Mouse (Mus musculus): Measurements from ENCODE around the gene Paxbp1. TPM values are rescaled to one million over a fixed set of nuclear protein-coding genes. Genes with fewer than 3 reads are reported as not detected.

The Paxbp1 gene
- total and polyA plus RNA-seq, 2 experiments from 2014 or later, result 27.1 to 54.0 TPM

DNA sequence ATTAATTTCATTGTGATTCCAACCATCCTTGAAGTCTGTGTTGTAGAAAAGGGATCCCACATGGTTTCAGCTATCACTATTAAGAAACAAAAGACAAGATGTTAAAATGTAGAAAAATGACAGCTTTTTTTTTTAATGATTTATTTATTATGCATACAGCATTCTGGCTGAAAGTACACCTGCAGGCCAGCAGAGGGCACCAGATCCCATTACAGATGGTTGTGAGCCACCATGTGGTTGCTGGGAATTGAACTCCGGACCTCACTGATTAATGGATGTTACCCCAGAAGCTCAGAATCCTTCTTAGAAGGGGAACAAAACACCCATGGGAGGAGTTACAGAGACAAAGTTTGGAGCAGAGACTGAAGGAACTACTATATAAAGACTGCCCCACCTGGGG is 21.0 kb downstream of the Paxbp1 start:
- TF ChIP-seq CTCF (IDR thresholded peaks at IDR 0.05), result peak; percentile 67
- H3K4me3 ChIP-seq (ENCODE audit: low read depth, low read length), result no peak overlapping the region
- no peaks in the 10 kb centered on the region for H3K4me1 ChIP-seq (ENCODE audit: insufficient read depth, low read length)
- ATAC-seq (ENCODE audit: low FRiP score), result no peak
- no peaks in the 10 kb centered on the region for H3K27me3 ChIP-seq (ENCODE audit: insufficient read depth, low read length)
- 91% methylated on average over 1 of the region's 1 CpGs for WGBS
- H3K9me3 ChIP-seq (ENCODE audit: low read length), result no peaks in the 10 kb centered on the region
- DNase-seq (ENCODE audit: low spot score), result no peak
- no peak overlapping the region for H3K9ac ChIP-seq (replicated peaks; ENCODE audit: low read length, poor library complexity, severe bottlenecking)
- peaks cover 79% of the 10 kb centered on the region for H3K36me3 ChIP-seq (ENCODE audit: insufficient read depth, low read length)
- H3K4me2 ChIP-seq (ENCODE audit: low read depth, low read length, poor library complexity, severe bottlenecking), result no peak overlapping the region
- H3K27ac ChIP-seq (ENCODE audit: low read depth, low read length), result no peak overlapping the region

DNA sequence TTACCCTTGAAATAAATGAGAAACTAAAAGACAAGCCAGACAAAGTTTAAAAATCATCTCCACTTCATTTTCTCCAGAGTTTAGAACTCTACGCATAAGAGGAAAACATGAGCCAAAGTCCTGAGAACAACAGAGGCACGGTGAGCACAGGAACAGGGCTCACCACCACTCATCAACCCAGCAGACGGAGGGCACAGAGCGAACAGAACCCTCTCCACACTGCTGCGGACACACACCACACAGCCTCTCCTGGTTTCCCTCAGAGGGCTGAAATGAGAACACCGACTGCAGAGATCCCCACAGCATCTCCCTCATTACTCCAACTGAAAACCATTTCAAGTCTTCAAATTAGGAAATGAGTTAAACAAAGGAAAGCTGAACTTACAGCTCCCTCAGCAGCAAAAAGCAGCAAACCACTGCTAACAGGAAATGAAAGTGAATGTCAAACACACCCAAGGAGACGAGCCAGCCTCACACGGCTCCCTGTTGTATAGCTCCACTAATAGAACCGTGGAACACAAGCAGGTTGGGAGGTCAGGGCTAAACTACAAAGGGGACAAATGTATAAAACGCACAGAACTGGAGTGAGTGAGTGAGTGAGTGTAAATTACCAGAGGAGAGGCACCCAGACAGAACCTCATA is 23.4 kb downstream of the Paxbp1 start:
- no peak overlapping the region for H3K27ac ChIP-seq (ENCODE audit: low read depth, low read length)
- DNase-seq (ENCODE audit: low spot score) (no peak), ATAC-seq (ENCODE audit: low FRiP score) (no peak)
- WGBS, result 94% methylated on average over 10 of the region's 10 CpGs
- no peak overlapping the region for H3K9ac ChIP-seq (replicated peaks; ENCODE audit: low read length, poor library complexity, severe bottlenecking)
- H3K4me2 ChIP-seq (ENCODE audit: low read depth, low read length, poor library complexity, severe bottlenecking), result no peak overlapping the region
- no peak for TF ChIP-seq CTCF (IDR thresholded peaks at IDR 0.05)
- no peaks in the 10 kb centered on the region for H3K27me3 ChIP-seq (ENCODE audit: insufficient read depth, low read length)
- peaks cover 70% of the 10 kb centered on the region for H3K36me3 ChIP-seq (ENCODE audit: insufficient read depth, low read length)
- no peaks in the 10 kb centered on the region for H3K4me1 ChIP-seq (ENCODE audit: insufficient read depth, low read length)
- no peaks in the 10 kb centered on the region for H3K9me3 ChIP-seq (ENCODE audit: low read length)
- no peak overlapping the region for H3K4me3 ChIP-seq (ENCODE audit: low read depth, low read length)

DNA sequence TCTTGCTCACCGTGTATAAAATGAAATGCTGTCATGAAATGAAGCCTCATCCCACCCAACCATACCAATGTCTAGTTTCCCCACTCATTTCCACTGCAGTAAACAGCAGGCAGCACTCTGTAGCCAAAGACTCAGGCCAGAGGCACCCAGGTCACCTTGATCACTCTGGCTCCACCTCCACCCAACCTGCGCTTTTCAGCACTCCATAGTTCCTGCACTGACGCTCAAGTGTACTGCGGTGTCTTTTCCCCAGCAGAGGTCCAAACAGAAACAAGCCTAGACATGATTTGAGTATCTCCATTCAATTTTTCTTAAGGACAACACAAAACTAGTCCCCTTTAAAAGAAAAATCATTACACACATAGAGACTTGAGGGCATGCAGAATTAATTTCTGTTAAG is 24.9 kb downstream of the Paxbp1 start:
- no peak overlapping the region for H3K4me3 ChIP-seq (ENCODE audit: low read depth, low read length)
- H3K9ac ChIP-seq (replicated peaks; ENCODE audit: low read length, poor library complexity, severe bottlenecking), result no peak overlapping the region
- H3K4me1 ChIP-seq (ENCODE audit: insufficient read depth, low read length), result no peaks in the 10 kb centered on the region
- no peak for TF ChIP-seq CTCF (IDR thresholded peaks at IDR 0.05)
- DNase-seq (ENCODE audit: low spot score) (no peak), ATAC-seq (ENCODE audit: low FRiP score) (no peak)
- H3K36me3 ChIP-seq (ENCODE audit: insufficient read depth, low read length), result peaks cover 63% of the 10 kb centered on the region
- WGBS, result 96% methylated on average over 4 of the region's 4 CpGs
- H3K27me3 ChIP-seq (ENCODE audit: insufficient read depth, low read length), result no peaks in the 10 kb centered on the region
- H3K27ac ChIP-seq (ENCODE audit: low read depth, low read length), result no peak overlapping the region
- no peaks in the 10 kb centered on the region for H3K9me3 ChIP-seq (ENCODE audit: low read length)
- H3K4me2 ChIP-seq (ENCODE audit: low read depth, low read length, poor library complexity, severe bottlenecking), result no peak overlapping the region

DNA sequence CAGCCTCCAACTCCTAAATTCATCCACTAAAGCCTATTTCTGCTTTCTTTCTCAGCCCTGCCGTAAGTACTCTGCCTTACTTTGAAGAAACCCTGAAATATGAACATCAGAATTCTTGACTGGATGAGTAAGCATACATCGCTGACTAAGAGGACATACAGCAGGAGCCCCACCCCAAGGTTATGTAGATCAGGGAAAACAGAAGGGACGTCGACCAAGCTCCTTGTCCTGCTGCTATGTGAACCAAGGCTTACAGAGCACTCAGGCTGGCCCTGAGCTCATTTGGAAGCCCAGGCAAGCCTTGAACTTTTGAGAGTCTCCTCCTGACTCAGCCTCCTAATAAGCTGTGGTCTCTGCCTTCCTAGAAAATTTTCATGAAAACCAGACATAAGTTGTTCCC is 28.6 kb downstream of the Paxbp1 start:
- H3K9ac ChIP-seq (replicated peaks; ENCODE audit: low read length, poor library complexity, severe bottlenecking), result no peak overlapping the region
- H3K27me3 ChIP-seq (ENCODE audit: insufficient read depth, low read length), result no peaks in the 10 kb centered on the region
- H3K4me2 ChIP-seq (ENCODE audit: low read depth, low read length, poor library complexity, severe bottlenecking), result no peak overlapping the region
- no peak for TF ChIP-seq CTCF (IDR thresholded peaks at IDR 0.05)
- no peak overlapping the region for H3K4me3 ChIP-seq (ENCODE audit: low read depth, low read length)
- peaks cover 46% of the 10 kb centered on the region for H3K36me3 ChIP-seq (ENCODE audit: insufficient read depth, low read length)
- 0 out of 2 replicates have a peak, but pooled peaks cover 3% of the 10 kb centered on the region for H3K4me1 ChIP-seq (ENCODE audit: insufficient read depth, low read length)
- H3K9me3 ChIP-seq (ENCODE audit: low read length), result no peaks in the 10 kb centered on the region
- ATAC-seq (ENCODE audit: low FRiP score) (no peak), DNase-seq (ENCODE audit: low spot score) (no peak)
- no peak overlapping the region for H3K27ac ChIP-seq (ENCODE audit: low read depth, low read length)
- 85% methylated on average over 4 of the region's 4 CpGs for WGBS

DNA sequence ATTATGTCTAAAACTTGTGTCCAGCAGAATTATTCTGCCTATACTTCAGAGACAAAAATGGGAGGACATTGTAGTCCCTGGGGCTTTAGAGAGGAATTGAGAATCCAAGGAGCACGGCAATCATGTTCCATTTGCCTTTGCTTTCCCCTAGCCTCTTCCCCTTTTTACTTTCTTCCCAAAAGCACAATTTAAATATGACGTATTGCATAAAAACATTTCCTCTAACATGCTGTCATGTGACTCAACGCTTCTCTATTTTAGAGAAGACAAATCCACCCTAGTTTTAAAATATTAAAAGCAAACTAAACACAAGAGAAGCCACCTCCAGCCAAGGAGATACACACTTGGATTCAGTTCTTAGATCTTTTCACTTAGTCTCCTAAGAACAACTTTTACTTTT is 32.5 kb downstream of the Paxbp1 start:
- no peak for TF ChIP-seq CTCF (IDR thresholded peaks at IDR 0.05)
- DNase-seq (ENCODE audit: low spot score) (no peak), ATAC-seq (ENCODE audit: low FRiP score) (no peak)
- Histone ChIP-seq H3K4me1 (ENCODE audit: insufficient read depth, low read length) (peaks cover 5% of the 10 kb centered on the region; the same call in 1 of the 2 replicates), H3K27ac (ENCODE audit: low read depth, low read length) (peak overlapping the region; percentile 95), H3K9ac (replicated peaks; ENCODE audit: low read length, poor library complexity, severe bottlenecking) (peak overlapping the region; percentile 73), H3K4me3 (ENCODE audit: low read depth, low read length) (peak overlapping the region; percentile 87), H3K27me3 (ENCODE audit: insufficient read depth, low read length) (no peaks in the 10 kb centered on the region), H3K9me3 (ENCODE audit: low read length) (no peaks in the 10 kb centered on the region), H3K36me3 (ENCODE audit: insufficient read depth, low read length) (peaks cover 16% of the 10 kb centered on the region), H3K4me2 (ENCODE audit: low read depth, low read length, poor library complexity, severe bottlenecking) (peak overlapping the region; percentile 67)
- WGBS, result 25% methylated on average over 3 of the region's 3 CpGs

DNA sequence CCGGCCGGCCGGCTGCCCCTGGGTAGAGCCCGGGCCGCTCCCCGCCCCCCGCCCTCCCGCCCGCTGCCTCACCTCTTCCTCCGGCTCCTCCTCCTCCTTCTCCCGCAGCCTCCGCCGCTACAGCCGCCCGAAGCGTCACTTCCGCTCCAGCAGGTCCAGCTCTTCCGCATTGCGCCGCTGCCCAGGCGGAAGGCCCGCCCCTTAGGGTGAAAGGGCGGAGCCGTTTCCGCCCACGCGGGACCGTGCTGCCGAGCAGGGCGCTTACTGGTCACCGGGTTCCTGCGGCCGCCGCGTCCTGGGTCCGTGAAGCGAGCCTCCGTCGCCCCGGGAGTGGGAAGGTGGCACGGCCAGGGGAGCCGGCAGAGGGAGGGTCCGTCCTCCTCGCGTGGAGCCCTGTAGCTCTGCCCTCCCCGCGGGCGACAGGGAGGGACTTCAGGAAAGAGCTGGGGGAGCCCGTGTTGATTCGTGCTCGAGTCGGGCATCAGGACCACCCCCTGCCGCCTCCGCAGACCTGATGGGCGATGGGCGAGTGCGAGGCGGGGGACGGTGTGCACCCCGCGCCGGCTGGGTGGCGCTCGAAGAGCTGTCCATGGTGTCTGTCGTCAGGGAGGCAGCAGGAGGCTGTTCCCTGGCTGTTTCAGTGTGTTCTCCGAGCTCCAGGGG is 33.2 kb downstream of the Paxbp1 start, which contains the start of gene Synj1:
Gene Synj1, minus strand, starts transcription at position 288 of the 663 bp plus-strand sequence.
- Histone ChIP-seq H3K9ac (replicated peaks; ENCODE audit: low read length, poor library complexity, severe bottlenecking) (peak within 1 kb of the TSS; percentile 73), H3K4me3 (ENCODE audit: low read depth, low read length) (peak within 1 kb of the TSS; percentile 87), H3K27ac (ENCODE audit: low read depth, low read length) (peak within 1 kb of the TSS; percentile 95), H3K36me3 (ENCODE audit: insufficient read depth, low read length) (peaks cover 14% of the 10 kb centered on the region), H3K27me3 (ENCODE audit: insufficient read depth, low read length) (no peaks in the 10 kb centered on the region), H3K9me3 (ENCODE audit: low read length) (no peaks in the 10 kb centered on the region), H3K4me2 (ENCODE audit: low read depth, low read length, poor library complexity, severe bottlenecking) (peak within 1 kb of the TSS; percentile 67), H3K4me1 (ENCODE audit: insufficient read depth, low read length) (peaks cover 5% of the 10 kb centered on the region; the same call in 1 of the 2 replicates)
- ATAC-seq (ENCODE audit: low FRiP score) (peak; percentile 94), DNase-seq (ENCODE audit: low spot score) (peak; percentile 95)
- under 1% methylated on average over 62 of the region's 66 CpGs for WGBS
- TF ChIP-seq CTCF (IDR thresholded peaks at IDR 0.05), result peak; percentile 27; the same call in 1 of the 2 replicates
